Mouse (Mus musculus) midbrain, embryonic 10.5 days (tissue): ENCODE results near the gene Rasip1. TPM values are rescaled to one million over a fixed set of nuclear protein-coding genes. Genes with fewer than 3 reads are reported as not detected.
A peak's percentile ranks its signal among the peaks of the same experiment; 100 is the strongest.
"Not testable (repeated sequence)": the region's sequence is repeated elsewhere in the genome, so short reads cannot be mapped to it uniquely, and the experiment has no call there.

Source experiments
- DNase-seq: peaks from one replicate; pipeline ENCODE4 v3.0.0-alpha.2; 2017; ENCODE audit warnings: low spot score
- H3K27ac ChIP-seq: fragments of 300-500 bp; sonication (generic); replicated peaks from 2 replicates; pipeline ENCODE4 v1.5.1; 2016; ENCODE audit warnings: mild to moderate bottlenecking
- H3K27me3 ChIP-seq: fragments of 300-500 bp; sonication (generic); 2 replicates; pipeline ENCODE4 v1.6.1; 2016; ENCODE audit warnings: low read depth, mild to moderate bottlenecking; ENCODE audit not compliant: poor library complexity, severe bottlenecking
- H3K36me3 ChIP-seq: fragments of 300-500 bp; sonication (generic); 2 replicates; pipeline ENCODE4 v1.6.1; 2016; ENCODE audit warnings: mild to moderate bottlenecking, moderate library complexity
- H3K4me1 ChIP-seq: fragments of 300-500 bp; sonication (generic); 2 replicates; pipeline ENCODE4 v1.6.1; 2016
- H3K4me3 ChIP-seq: fragments of 300-500 bp; sonication (generic); 2 replicates; pipeline ENCODE4 v1.5.1; 2016; ENCODE audit warnings: mild to moderate bottlenecking, moderate library complexity
- H3K9me3 ChIP-seq: fragments of 300-500 bp; sonication (generic); replicated peaks from 2 replicates; pipeline ENCODE4 v1.6.1; 2016; ENCODE audit warnings: mild to moderate bottlenecking
- WGBS: fragments of 180-500 bp; shearing (Covaris S2); methylation state at CpG from one replicate; pipeline ENCODE4 v1.1.7; 2016; 5-methylcytosine and 5-hydroxymethylcytosine counted together
- polyA plus RNA-seq: library from polyadenylated mRNA; unstranded; fragments of >200 nt; fragmentation: Nextera tagmentation; extraction: Ambion mirVana; gene quantifications from 2 replicates; pipeline ENCODE4 v1.2.1, GENCODE M21; 2016

Gene Rasip1
- polyA plus RNA-seq, 1 experiment from 2014 or later: 4.8 TPM

DNA sequence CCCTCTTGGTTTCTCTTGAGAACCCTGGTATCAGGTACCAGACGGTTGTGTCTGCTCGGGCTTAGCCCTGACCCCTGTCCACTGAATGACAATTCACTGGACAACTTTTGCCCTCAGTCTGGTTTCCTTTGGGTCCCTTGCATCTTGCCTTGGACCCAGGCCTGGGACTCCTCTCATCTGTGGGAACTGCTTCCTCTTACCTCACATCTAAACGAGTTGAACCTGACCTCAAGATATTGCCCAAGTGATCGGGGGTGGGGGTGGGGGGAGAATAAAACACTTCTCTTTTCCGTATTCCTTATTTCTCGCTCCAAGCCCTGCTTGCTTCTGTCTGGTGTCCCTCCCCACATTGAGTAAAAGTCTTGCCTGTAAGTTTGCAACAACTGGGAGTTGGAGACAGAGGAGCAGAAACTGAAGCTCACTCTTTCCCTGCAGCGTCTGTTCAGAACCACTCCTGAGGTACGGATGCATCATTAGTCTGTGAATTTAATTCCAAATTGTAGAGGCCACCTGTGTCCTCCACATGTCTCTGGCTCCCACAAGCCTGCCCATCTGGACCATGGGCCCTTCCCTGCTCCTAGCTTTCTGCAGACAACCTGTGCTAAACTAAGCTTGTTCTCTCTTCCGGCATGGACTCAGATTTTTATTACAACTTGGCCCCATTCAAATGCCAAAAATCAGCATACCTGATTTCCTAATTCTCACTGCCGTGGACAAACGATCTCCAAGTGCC lies 33.6 kb downstream of the Rasip1 start:
- 89% methylated on average over 11 of the region's 11 CpGs for WGBS
- no peak overlapping the region for H3K4me3 ChIP-seq
- H3K27ac ChIP-seq: no peak overlapping the region
- DNase-seq: no peak
- peaks cover 16% of the 10 kb centered on the region for H3K4me1 ChIP-seq
- H3K9me3 ChIP-seq: peaks cover 7% of the 10 kb centered on the region; the same call in 1 of the 2 replicates
- H3K36me3 ChIP-seq: no peaks in the 10 kb centered on the region
- no peaks in the 10 kb centered on the region for H3K27me3 ChIP-seq

DNA sequence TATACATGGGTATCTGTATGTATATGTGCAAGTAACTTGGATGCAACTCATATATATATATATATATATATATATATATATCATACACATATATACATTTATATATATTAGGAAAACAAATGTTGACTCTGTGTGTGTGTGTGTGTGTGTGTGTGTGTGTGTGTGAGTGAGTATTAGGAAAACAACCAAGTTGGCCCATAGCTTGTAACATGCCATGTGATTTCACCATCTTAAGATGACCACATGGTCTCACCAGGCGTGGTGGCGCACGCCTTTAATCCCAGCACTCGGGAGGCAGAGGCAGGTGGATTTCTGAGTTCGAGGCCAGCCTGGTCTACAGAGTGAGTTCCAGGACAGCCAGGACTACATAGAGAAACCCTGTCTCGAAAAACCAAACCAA lies 34.4 kb downstream of the Rasip1 start:
- H3K27ac ChIP-seq, H3K27me3 ChIP-seq, H3K36me3 ChIP-seq, H3K9me3 ChIP-seq, H3K4me3 ChIP-seq, DNase-seq: not testable (repeated sequence)
- H3K4me1 ChIP-seq: peaks cover 16% of the 10 kb centered on the region
- 90% methylated on average over 6 of the region's 6 CpGs for WGBS

DNA sequence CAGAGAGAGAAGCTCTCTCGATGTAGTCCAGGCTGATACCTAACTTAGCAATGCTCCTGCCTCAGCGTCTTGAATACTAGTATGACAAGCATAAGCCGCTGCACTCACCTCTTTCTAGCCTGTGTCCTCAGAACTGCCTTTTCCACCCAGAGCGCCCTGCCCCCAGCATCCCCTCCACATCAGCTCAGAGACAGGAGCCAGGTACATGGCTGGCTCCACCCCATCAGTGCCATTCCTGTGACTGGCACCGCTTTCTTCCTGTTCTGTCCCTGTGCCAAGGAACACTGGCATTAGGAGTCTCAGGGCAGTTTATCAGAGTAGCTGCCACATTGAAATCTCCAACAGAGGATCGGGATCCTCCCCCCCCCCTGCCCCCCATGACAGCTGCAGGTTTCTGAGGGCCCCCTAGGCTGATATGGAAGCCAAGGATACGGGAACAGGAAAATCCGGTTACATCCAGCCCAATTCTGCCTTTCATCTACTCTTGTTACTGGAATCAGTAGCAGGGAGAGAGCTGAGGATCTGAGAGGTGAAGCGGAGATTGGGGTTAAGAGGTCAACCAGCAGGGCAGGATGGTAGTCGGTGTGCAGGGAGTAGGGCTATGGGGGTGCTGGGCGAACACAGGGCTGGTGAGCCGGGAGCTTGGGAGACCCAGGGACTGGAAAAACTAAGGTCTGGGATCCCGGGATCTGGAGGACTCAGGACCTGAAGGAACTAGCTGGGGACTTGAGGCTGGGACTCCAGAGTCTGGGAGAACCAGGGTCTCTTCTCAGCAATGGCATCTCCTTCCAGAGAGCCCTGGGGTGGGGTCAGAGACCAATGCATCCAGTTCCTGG lies 38.2 kb downstream of the Rasip1 start:
- H3K27ac ChIP-seq: no peak overlapping the region
- WGBS: 67% methylated on average over 13 of the region's 13 CpGs
- peaks cover 16% of the 10 kb centered on the region for H3K4me1 ChIP-seq
- no peaks in the 10 kb centered on the region for H3K27me3 ChIP-seq
- H3K9me3 ChIP-seq: no peaks in the 10 kb centered on the region
- no peak for DNase-seq
- H3K4me3 ChIP-seq: no peak overlapping the region; the same call in 1 of the 2 replicates
- H3K36me3 ChIP-seq: no peaks in the 10 kb centered on the region

DNA sequence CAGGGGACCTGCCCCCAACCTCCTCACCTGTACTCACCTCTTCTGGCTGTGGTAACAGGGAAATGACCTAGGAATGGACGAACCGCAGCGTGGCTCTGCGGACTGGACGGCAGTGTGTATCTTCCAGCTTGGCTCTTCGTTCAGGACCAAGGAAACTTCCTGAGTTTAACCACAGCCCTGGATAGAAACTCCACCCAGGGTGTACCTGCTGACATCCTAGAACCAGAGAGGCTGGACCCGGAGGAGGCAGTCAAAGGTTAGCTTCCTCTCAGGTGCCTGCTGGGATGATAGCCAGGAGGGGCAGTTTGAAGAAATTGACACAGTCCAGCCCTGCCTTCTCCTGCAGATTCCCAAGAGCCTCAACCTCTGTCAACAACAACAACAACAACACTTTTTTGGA lies 38.9 kb downstream of the Rasip1 start, which contains the start of gene Fut2:
Gene Fut2 (minus strand): TSS at position 234 of the 400 bp plus-strand sequence.
- Histone ChIP-seq H3K9me3 (no peaks in the 10 kb centered on the region), H3K4me1 (peaks cover 16% of the 10 kb centered on the region), H3K27me3 (no peaks in the 10 kb centered on the region), H3K27ac (no peak within 1 kb of the TSS), H3K36me3 (no peaks in the 10 kb centered on the region), H3K4me3 (no peak within 1 kb of the TSS; the same call in 1 of the 2 replicates)
- WGBS: 85% methylated on average over 7 of the region's 7 CpGs
- no peak for DNase-seq

DNA sequence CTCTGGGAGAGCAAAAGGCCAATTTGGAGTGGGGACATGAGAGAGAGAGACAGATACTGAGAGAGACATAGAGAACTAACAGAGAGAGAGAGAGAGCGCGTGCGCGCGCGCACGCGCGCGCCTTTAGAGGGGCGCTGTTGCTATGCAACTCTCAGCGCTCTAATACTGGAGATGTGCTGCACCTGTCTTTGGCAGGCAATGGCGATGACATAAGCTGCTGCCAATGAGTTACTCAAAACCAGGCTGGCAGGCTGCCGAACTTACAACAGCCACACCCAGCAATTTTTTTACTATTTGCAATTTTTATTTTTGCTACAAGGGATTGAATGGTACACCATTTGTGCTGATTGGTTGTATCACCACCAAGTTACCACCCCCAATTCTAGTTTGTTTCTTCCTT lies 40.5 kb downstream of the Rasip1 start:
- 79% methylated on average over 14 of the region's 14 CpGs for WGBS
- no peak for DNase-seq
- Histone ChIP-seq H3K27me3 (no peaks in the 10 kb centered on the region), H3K9me3 (no peaks in the 10 kb centered on the region), H3K36me3 (no peaks in the 10 kb centered on the region), H3K27ac (no peak overlapping the region), H3K4me3 (no peak overlapping the region), H3K4me1 (peaks cover 16% of the 10 kb centered on the region)

DNA sequence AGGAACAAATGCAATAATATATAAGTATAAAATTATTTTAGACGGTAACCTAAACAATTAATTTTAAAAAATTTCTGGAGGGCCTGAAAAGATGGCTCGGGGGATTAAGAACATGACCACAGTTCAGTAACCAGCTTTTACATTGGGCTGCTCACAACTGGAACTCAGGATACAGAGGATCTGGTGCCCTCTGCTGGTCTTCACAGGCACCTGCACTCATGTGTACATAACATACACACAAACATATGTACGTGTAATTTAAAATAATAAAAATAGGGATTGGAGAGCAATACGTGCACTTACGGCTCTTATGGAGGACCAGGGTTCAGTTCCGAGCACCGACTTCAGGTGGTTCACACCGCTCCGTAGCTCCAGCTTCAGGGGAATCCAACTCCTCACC lies 41.6 kb downstream of the Rasip1 start:
- Histone ChIP-seq H3K27ac (no peak overlapping the region), H3K4me1 (peaks cover 16% of the 10 kb centered on the region), H3K27me3 (no peaks in the 10 kb centered on the region), H3K36me3 (no peaks in the 10 kb centered on the region), H3K9me3 (no peaks in the 10 kb centered on the region), H3K4me3 (no peak overlapping the region)
- no peak for DNase-seq
- 94% methylated on average over 9 of the region's 9 CpGs for WGBS

DNA sequence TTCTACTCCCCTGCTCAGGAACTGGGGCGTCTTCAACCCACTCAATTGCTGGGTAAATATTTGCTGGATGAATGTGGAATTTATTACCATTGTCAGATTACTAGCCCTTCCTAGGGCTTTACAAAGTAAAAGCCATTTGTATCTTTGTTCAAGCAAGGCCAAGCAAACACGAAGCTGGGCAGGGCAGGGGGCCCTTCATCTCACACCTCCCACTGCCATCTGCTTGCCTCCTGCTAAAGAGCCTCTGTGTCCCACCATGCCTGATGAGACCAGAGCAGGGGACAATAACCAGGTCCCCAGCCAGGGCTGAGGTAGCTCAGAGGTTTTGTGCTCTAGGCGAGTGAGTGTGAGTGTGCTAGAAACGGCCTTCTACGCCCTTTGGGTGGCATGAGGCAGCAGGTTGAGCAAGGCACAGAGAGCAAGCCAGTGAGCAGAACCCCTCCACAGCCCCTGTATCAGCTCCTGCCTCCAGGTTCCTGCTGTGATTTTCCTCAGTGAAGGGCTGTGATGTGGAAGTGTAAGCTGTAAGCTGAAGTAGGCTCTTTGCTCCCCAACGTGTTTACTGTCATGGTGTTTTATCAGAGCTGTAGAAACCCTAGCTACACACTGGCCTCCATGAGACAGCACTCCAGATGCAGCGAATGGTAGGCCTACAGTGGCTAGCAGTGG lies 50.5 kb downstream of the Rasip1 start:
- no peak for DNase-seq
- no peak overlapping the region for H3K4me3 ChIP-seq
- no peaks in the 10 kb centered on the region for H3K36me3 ChIP-seq
- 79% methylated on average over 7 of the region's 7 CpGs for WGBS
- H3K27me3 ChIP-seq: no peaks in the 10 kb centered on the region; the same call in 1 of the 2 replicates
- no peaks in the 10 kb centered on the region for H3K9me3 ChIP-seq
- peaks cover 27% of the 10 kb centered on the region for H3K4me1 ChIP-seq
- peak overlapping the region; percentile 7; the same call in 1 of the 2 replicates for H3K27ac ChIP-seq

DNA sequence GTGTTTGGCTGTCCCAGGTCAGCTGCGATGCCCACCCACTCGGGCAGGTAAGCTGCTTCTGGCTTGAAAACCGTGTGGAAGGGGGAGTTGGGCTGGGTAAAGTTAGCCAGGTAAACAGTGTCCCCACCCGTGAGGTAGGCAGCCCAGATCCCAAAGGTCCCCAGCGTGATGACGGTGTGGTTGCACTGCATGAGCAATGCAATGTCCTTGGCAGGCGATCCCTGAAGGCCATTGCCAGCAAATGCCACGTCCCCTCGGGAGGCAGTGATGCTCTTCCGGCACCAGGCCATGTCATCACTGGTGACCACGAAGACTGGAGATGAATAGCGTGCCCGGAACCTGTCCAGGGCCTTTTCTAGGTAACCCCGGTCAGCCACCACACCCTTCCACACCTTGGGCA lies 51.2 kb downstream of the Rasip1 start:
- no peaks in the 10 kb centered on the region for H3K36me3 ChIP-seq
- no peaks in the 10 kb centered on the region; the same call in 1 of the 2 replicates for H3K27me3 ChIP-seq
- H3K4me1 ChIP-seq: peaks cover 32% of the 10 kb centered on the region
- H3K4me3 ChIP-seq: no peak overlapping the region
- peak overlapping the region; percentile 7; the same call in 1 of the 2 replicates for H3K27ac ChIP-seq
- H3K9me3 ChIP-seq: no peaks in the 10 kb centered on the region
- WGBS: 92% methylated on average over 14 of the region's 14 CpGs
- no peak for DNase-seq

DNA sequence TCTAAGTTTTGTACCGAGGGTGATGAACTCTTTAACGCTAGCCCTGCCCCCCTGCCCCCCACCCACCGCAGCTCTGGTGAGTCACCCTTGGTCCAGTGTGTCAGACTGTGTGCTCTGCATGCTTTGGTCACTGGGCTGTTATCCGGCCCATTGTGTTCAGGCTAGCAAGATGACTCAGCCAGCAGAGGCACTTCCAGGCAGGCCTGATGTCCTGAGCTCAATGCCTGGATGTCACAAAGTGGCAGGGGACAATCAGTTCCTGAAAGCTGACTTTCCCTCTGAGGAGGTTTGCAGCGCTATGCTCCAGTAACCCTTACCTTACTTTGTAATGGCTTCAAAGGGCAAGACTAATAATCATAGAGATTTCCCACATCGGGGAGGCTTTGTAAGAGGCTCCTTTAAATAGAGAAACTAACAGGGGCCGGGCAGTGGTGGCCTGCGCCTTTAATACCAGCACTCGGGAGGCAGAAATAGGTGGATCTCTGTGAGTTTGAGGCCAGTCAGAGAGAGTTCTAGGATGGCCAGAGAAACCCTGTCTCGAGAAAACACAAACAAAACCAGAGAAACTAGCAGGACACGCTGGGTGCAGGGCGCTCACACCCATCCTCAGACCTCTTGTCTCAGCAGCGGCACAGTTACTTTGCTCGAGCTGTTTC lies 52.8 kb downstream of the Rasip1 start:
- Histone ChIP-seq H3K4me1 (peaks cover 32% of the 10 kb centered on the region), H3K4me3 (no peak overlapping the region), H3K27me3 (no peaks in the 10 kb centered on the region; the same call in 1 of the 2 replicates), H3K27ac (peak overlapping the region; percentile 29), H3K36me3 (no peaks in the 10 kb centered on the region), H3K9me3 (no peaks in the 10 kb centered on the region)
- no peak for DNase-seq
- WGBS: 66% methylated on average over 14 of the region's 14 CpGs

DNA sequence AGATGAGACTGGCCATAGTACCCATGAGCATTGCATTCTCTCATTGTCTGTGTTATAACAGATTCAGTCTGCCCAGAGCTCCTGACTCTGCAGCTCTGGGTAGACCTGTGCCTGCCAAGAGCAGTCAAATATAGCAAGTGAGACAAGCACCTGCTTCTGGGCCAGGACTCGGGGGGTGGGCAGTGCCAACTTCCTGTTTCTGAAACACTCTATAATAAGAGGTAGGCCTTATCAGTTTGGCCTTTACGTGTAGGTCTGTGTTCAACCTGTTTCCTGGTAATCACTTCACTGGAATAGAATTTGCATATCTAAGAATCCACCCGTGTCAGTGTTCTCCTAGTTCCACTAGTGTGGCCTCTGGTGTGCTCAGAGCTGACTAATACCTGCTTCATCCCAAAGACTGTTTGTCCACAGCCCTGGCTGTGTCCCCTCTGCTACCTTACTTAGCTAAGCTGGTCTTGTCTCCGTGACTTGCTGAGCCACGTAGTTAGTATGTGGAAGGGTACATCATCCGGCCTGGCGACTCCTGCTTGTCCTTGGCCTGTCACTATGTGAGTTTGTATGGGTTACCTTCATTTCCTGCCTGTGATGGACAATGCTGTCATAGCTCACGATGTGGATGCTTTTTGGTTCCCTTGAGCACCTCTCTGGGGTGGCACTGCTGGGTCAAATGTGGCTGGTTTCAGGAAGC lies 53.9 kb downstream of the Rasip1 start:
- no peaks in the 10 kb centered on the region for H3K36me3 ChIP-seq
- H3K27ac ChIP-seq: no peak overlapping the region; the same call in 1 of the 2 replicates
- DNase-seq: no peak
- H3K27me3 ChIP-seq: peaks cover under 1% of the 10 kb centered on the region; the same call in 1 of the 2 replicates
- H3K4me1 ChIP-seq: peaks cover 39% of the 10 kb centered on the region
- WGBS: 87% methylated on average over 8 of the region's 8 CpGs
- no peaks in the 10 kb centered on the region for H3K9me3 ChIP-seq
- H3K4me3 ChIP-seq: no peak overlapping the region

DNA sequence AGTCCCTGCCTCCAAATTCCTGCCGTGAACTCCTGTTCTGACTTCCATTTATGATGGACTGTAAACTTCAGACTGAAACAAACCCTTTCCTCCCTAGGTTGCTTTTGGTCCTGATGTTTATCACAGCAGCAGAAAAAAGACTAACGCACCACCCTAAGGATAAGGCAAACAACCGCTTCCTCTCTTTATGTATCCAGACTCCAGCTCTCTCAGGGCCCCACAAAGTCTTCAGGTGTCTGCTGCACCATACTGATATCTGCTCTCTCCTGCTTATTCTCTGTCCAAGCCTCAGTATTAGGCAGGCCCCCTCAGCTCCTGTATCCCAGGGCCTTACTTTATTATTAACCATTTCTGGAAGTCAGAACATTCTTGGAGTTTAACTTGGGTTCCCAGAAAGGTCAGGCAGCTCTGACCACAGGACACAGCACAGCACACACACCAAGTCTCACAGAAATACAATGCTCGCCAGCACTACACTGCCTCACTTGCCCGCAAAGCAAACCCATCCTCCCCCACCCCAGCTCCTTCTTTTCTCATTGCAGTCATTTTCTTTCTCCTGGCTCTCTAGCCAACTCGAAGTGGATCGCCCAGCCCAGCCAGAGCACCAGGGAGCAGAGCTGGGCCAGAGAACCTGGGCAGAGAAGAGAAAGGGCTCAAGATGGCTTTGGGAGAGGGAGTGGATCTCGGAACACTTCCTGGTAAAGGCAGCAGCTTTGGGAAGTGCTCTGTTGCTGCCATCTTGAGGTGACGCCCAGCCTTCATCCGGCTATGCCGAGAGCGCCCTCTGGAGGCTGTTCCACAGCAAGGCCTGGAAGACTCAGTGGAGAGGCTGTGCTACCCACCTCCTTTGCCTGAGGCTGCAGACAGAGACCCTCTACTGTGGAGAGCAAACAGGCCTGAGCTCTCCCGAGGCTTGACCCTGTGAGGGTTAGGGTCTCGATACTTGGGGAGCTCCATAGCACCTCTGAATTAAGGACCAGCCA lies 55.1 kb downstream of the Rasip1 start:
- Histone ChIP-seq H3K36me3 (no peaks in the 10 kb centered on the region), H3K27ac (peak overlapping the region; percentile 90), H3K27me3 (peaks cover 3% of the 10 kb centered on the region; the same call in 1 of the 2 replicates), H3K4me3 (peak overlapping the region; percentile 40), H3K4me1 (peaks cover 44% of the 10 kb centered on the region), H3K9me3 (no peaks in the 10 kb centered on the region)
- WGBS: 31% methylated on average over 14 of the region's 14 CpGs
- peak; percentile 91 for DNase-seq
